Mouse (Mus musculus) spleen, adult 2 months (tissue): ENCODE data around the gene Creb3.

Experiments
- CTCF ChIP-seq: fragments of 200-500 bp; IDR thresholded peaks from 2 replicates; pipeline ENCODE4 v1.5.1; 2011; ENCODE audit warnings: mild to moderate bottlenecking, inconsistent platforms; ENCODE audit not compliant: insufficient read depth, insufficient read length, insufficient replicate concordance; ENCODE audit errors: extremely low read depth
- POLR2A ChIP-seq: fragments of 200-500 bp; IDR thresholded peaks from 2 replicates; pipeline ENCODE4 v1.6.1; 2011; ENCODE audit warnings: low read depth, low read length, inconsistent platforms

GRCm38 (mm10) chr4:43591543-43591942, 29.4 kb downstream of the Creb3 start:
- TF ChIP-seq POLR2A (no peak), CTCF (no peak)
